Mouse (Mus musculus): ENCODE results near the gene Mt1.

- TF ChIP-seq CTCF (IDR thresholded peaks at IDR 0.05): no peak
- no peak for TF ChIP-seq EP300 (IDR thresholded peaks at IDR 0.05)
These were observed 22.8 kb upstream of the Mt1 start for GRCm38 (mm10) chr8:94156092-94156491.

Measured in lung, postnatal 0 days (tissue).